Mouse (Mus musculus) liver, embryonic 11.5 days (tissue): Measurements from ENCODE around the gene Pitpnm2. TPM values are rescaled to one million over a fixed set of nuclear protein-coding genes. Genes with fewer than 3 reads are reported as not detected.

ENCODE experiments used
- ATAC-seq: fragments of 200-750 bp; cut with Nextera tagmentation; replicated peaks from 2 replicates; pipeline ENCODE4 v1.8.0; 2017; ENCODE audit warnings: moderate number of reproducible peaks, mild to moderate bottlenecking, moderate TSS enrichment, moderate library complexity; ENCODE audit not compliant: low FRiP score
- DNase-seq: peaks from one replicate; pipeline ENCODE4 v3.0.0-alpha.2; 2017; ENCODE audit warnings: low spot score
- H3K27ac ChIP-seq: fragments of 300-500 bp; sonication (generic); 2 replicates; pipeline ENCODE4 v1.5.1; 2014; ENCODE audit warnings: mild to moderate bottlenecking, low read depth, low read length, control low read depth
- H3K27me3 ChIP-seq: fragments of 300-500 bp; sonication (generic); replicated peaks from 2 replicates; pipeline ENCODE4 v1.6.1; 2014; ENCODE audit warnings: low read length, mixed read lengths; ENCODE audit not compliant: control insufficient read depth, insufficient read depth
- H3K36me3 ChIP-seq: fragments of 300-500 bp; sonication (generic); 2 replicates; pipeline ENCODE4 v1.6.1; 2014; ENCODE audit warnings: mild to moderate bottlenecking, low read length, moderate library complexity, mixed read lengths; ENCODE audit not compliant: control insufficient read depth, insufficient read depth
- H3K4me1 ChIP-seq: fragments of 300-500 bp; sonication (generic); replicated peaks from 2 replicates; pipeline ENCODE4 v1.6.1; 2014; ENCODE audit warnings: low read length, mixed read lengths; ENCODE audit not compliant: control insufficient read depth, insufficient read depth
- H3K4me2 ChIP-seq: fragments of 300-500 bp; sonication (generic); 2 replicates; pipeline ENCODE4 v1.6.1; 2014; ENCODE audit warnings: mild to moderate bottlenecking, control low read depth, moderate library complexity
- H3K4me3 ChIP-seq: fragments of 300-500 bp; sonication (generic); 2 replicates; pipeline ENCODE4 v1.5.1; 2014; ENCODE audit warnings: low read depth, low read length, control low read depth
- H3K9ac ChIP-seq: fragments of 300-500 bp; sonication (generic); 2 replicates; pipeline ENCODE4 v1.6.1; 2014; ENCODE audit warnings: low read depth, low read length, control low read depth
- H3K9me3 ChIP-seq: fragments of 300-500 bp; sonication (generic); 2 replicates; pipeline ENCODE4 v1.6.1; 2016; ENCODE audit warnings: low read length, inconsistent platforms, mixed read lengths; ENCODE audit not compliant: control insufficient read depth
- whole genome bisulfite sequencing: fragments of 180-500 bp; shearing (Covaris S2); extraction: QIAGEN DNeasy Blood & Tissue Kit; methylation state at CpG from one replicate; pipeline ENCODE4 v1.1.7; 2014; 5-methylcytosine and 5-hydroxymethylcytosine counted together
- polyA plus RNA-seq: library from polyadenylated mRNA; unstranded; fragments of >200 nt; fragmentation: Nextera tagmentation; extraction: Ambion mirVana; gene quantifications from 2 replicates; pipeline ENCODE4 v1.2.1, GENCODE M21; 2014

Gene Pitpnm2
- polyA plus RNA-seq, 1 experiment from 2014 or later = 5.9 TPM

DNA sequence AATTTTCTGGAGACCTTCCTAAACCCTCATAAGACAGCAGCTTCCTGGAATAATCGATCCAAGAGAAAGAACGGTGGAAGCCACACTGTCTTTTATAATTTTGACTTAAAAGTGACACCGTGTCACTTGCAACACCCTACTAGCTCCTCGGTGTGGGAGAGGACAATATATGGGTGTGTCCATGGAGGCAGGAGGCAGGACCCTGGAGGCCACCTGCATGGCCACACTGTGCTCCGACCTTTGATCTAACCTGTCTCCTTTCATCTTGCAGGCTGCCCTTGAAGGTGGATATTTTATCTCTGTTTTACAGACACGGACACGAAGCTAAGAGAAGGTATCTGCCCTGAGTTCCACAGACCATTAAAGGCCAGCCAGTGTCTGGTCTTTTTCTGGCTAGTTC, 51.1 kb downstream of the Pitpnm2 start:
- Histone ChIP-seq H3K36me3 (no peaks in the 10 kb centered on the region), H3K4me1 (peaks cover 58% of the 10 kb centered on the region), H3K27ac (no peak overlapping the region), H3K27me3 (no peaks in the 10 kb centered on the region), H3K4me3 (no peak overlapping the region), H3K9ac (no peak overlapping the region), H3K9me3 (no peaks in the 10 kb centered on the region), H3K4me2 (no peak overlapping the region)
- DNase-seq (no peak), ATAC-seq (no peak)
- 66% methylated on average over 7 of the region's 7 CpGs for WGBS

DNA sequence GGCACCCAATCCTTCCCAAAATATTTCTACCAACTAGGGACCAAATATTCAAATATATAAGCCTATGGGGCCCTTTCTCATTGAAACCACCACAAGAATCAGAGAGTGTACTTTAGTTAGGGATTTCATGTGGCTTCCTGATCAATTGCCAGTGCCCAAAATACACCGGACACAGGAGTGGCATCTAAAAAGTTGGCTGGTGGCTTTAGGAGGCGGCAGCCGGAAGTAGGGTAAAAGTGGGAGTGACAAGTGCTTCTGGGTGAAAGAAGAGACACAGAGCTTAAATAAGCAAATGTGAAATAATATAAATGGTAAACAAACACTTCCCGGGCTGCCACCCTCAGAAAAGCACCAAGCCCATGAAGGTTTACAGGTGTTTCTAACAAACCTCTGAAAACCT, 53.5 kb downstream of the Pitpnm2 start:
- H3K9me3 ChIP-seq = no peaks in the 10 kb centered on the region
- no peak overlapping the region for H3K9ac ChIP-seq
- no peak overlapping the region for H3K27ac ChIP-seq
- no peak for DNase-seq
- H3K4me3 ChIP-seq = no peak overlapping the region
- no peaks in the 10 kb centered on the region for H3K27me3 ChIP-seq
- H3K4me1 ChIP-seq = peaks cover 44% of the 10 kb centered on the region
- ATAC-seq = no peak
- no peaks in the 10 kb centered on the region for H3K36me3 ChIP-seq
- H3K4me2 ChIP-seq = no peak overlapping the region
- WGBS = 88% methylated on average over 4 of the region's 4 CpGs

DNA sequence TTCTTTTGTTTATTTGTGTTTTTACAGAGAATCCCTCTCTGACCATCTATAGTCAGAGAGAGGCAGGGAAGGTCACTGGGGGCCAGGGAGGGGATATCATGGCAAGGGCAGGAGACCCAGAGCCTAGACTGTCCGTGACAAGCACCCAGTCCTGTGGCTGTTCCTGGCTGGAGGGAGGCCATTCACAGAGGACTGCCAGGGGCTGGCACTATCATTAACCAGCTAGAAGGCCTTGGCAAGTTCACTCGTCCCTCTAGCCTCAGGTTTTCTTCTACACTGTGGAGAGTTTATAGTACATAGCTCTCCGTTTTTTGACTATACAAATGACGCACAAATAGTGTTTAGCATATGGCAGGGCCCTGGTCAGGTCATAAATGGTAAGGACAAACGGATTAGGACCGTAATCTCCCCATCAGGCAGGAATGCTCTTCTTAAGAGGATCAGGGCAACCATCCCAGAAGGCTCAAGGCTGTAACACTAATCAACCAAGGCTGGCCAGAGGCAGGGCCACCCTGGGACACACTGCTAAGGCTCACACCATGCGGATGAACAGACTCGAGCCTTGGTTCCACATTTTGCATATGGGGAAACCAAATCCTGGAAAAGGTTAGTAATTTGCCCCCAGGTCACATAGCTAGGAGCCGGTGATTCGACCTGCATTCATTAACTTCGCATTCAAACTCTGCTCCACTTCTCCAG, 55.0 kb downstream of the Pitpnm2 start:
- H3K4me3 ChIP-seq = no peak overlapping the region
- no peaks in the 10 kb centered on the region for H3K36me3 ChIP-seq
- H3K9me3 ChIP-seq = no peaks in the 10 kb centered on the region
- H3K4me1 ChIP-seq = peaks cover 41% of the 10 kb centered on the region
- no peak overlapping the region for H3K4me2 ChIP-seq
- 79% methylated on average over 11 of the region's 11 CpGs for WGBS
- no peak overlapping the region for H3K27ac ChIP-seq
- H3K27me3 ChIP-seq = no peaks in the 10 kb centered on the region
- DNase-seq (no peak), ATAC-seq (no peak)
- 0 out of 2 replicates have a peak overlapping the region, but pooled peaks have one; percentile 15 for H3K9ac ChIP-seq

DNA sequence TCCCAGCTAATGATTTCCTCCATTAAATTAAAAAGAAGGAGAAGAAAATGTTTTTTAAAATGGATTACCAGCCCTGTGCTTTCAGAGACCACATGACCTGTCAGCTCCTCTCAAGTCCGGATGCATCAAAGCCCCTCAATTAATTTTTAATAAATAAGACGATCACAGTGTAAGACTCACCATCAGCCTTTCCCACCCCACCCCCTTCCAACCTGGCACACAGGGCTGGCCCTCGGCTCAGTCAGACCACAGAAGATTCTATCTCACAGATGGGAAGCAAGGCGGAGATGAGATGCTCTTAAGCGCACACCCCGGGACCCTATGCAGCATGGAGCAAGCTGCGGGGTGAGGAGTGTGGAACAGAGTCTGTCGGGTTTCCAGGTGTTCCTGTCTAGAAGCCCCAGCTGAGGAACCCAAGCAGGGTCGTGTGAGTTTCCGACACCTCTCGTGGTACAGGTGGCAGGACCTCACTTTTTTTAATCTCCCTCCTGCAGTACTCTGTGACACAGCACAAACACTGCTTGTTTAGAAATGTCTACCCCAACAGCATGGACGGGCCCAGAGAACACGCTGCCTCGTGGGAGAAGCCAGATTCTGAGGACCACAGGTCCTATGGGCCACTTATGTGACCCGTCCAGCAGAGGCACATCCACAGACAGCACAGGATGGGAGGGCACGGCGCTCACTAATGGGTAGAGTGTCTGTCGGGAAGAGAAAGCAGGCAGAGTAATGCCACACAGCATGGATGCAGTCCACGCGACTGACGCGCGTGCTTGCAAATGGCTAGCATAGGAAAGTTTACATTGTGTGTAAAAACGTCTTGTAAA, 56.1 kb downstream of the Pitpnm2 start:
- DNase-seq (no peak), ATAC-seq (no peak)
- Histone ChIP-seq H3K36me3 (no peaks in the 10 kb centered on the region), H3K4me3 (no peak overlapping the region), H3K4me2 (no peak overlapping the region), H3K27me3 (no peaks in the 10 kb centered on the region), H3K27ac (no peak overlapping the region), H3K9ac (no peak overlapping the region), H3K4me1 (peaks cover 40% of the 10 kb centered on the region), H3K9me3 (no peaks in the 10 kb centered on the region)
- 79% methylated on average over 24 of the region's 24 CpGs for WGBS

DNA sequence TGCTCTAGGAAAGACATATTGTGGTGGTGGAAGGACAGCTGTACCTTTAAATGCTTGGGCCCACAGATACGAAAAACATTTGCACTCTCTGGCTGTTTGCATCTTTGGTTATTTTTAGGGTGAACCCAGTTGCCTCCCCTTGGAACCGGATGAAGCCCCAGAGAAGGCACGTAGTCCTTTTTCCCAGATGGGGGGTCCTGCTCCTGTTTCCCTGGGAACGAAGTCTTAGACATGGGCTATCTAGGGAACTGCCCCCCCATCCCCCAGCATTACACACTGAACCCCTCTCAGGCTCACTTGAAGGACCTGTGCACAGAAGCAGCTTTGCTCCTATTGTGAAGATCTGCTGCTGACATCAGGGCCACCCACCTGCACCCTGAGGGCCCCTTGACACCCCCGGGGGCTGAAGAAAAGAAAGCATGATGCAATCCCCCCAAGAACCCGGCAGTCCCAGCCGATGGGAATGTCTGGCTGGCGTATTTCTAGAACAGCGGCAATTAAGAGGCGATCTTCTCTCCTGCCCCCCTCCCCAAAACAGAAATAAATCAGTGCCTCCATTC, 56.8 kb downstream of the Pitpnm2 start:
- 77% methylated on average over 10 of the region's 10 CpGs for WGBS
- Histone ChIP-seq H3K4me2 (no peak overlapping the region), H3K9me3 (no peaks in the 10 kb centered on the region), H3K27ac (no peak overlapping the region), H3K9ac (no peak overlapping the region), H3K27me3 (no peaks in the 10 kb centered on the region), H3K4me3 (no peak overlapping the region), H3K36me3 (no peaks in the 10 kb centered on the region), H3K4me1 (peaks cover 41% of the 10 kb centered on the region)
- DNase-seq = no peak
- no peak for ATAC-seq

DNA sequence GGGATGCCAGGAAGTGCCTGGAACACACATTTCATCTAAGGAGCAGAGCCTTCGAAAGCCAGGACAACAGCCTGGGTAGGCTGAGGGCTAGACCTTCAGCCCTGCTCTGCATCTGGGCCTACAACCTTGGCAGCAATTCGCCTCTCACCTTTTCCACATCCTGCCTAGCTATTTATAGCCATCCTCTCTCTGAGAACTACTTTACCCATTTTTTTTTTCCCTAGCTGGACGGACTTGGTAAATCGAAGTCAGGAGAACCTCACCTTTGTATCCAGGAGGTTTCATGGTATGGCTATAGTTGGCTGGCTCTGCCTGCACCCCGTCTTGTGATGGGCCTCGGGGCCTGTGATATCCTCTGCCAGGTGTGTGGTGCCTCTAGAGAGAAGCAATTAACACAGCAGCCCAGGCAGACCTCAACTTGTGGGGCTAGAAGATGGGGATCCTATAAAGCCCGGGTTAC, 57.3 kb downstream of the Pitpnm2 start:
- Histone ChIP-seq H3K9ac (no peak overlapping the region), H3K4me3 (no peak overlapping the region), H3K4me2 (no peak overlapping the region), H3K4me1 (peaks cover 42% of the 10 kb centered on the region), H3K27me3 (no peaks in the 10 kb centered on the region), H3K27ac (no peak overlapping the region), H3K36me3 (no peaks in the 10 kb centered on the region), H3K9me3 (no peaks in the 10 kb centered on the region)
- ATAC-seq (no peak), DNase-seq (no peak)
- 88% methylated on average over 7 of the region's 7 CpGs for WGBS

DNA sequence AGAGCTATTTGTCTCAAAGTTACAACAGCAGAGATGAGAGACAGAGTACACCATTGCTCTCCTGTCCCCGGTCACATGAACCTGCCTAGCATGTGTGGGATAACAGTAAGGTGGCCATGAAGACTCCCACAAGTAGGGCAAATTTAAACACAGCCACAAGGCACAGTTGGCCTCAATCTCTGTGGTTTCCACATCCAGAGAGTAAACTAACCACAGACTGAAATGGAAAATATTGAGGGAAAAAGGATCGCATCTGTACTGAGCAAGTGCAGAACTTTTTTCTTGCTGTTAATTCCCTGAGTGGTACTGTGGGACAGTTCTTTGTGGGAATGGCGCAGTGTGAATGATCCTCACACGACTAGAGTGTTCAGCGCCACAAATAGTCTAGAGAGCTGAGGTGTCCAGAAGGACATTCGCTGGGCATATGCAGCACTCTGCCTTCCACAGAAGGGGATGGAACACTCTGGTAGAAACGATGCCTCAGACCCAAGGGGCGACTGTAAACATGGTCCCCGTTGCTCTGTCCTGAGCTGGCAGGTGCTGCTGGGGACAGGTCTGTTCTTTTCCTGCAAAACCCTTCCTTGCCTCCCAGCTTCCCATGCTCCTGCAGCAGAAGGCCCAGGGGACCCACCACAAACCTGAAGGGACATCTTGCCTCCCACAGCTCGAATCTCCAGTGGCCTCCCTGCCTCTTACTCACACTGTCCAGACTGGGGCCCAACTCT, 59.3 kb downstream of the Pitpnm2 start:
- H3K27ac ChIP-seq = no peak overlapping the region; the same call in 1 of the 2 replicates
- no peak overlapping the region for H3K9ac ChIP-seq

DNA sequence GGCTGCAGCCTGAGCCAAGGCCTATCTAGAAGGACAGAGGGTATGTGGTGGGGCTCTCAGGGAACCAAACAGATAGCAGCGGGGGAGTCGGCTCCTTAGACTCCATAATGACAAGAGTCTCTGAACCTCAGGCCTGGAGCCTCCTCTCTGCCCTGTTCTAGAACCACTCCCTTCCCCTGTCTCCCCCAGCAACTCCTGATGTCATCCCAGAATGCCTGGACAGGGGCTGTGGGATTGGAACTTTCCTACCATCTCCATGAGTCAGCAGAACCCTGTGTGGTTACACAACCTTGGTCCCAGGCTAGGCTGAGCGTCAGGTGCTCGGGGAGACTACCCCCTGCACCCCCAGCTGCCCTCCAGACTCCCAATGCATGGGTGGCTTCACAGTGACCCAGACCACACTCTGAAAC, 60.0 kb downstream of the Pitpnm2 start:
- WGBS = 58% methylated on average over 4 of the region's 4 CpGs
- H3K9ac ChIP-seq = peak overlapping the region; percentile 50; the same call in 1 of the 2 replicates
- H3K36me3 ChIP-seq = no peaks in the 10 kb centered on the region
- ATAC-seq (peak; percentile 76), DNase-seq (no peak)
- H3K27ac ChIP-seq = peak overlapping the region; percentile 79
- no peaks in the 10 kb centered on the region for H3K9me3 ChIP-seq
- H3K4me2 ChIP-seq = peak overlapping the region; percentile 34
- peaks cover 45% of the 10 kb centered on the region for H3K4me1 ChIP-seq
- H3K4me3 ChIP-seq = no peak overlapping the region
- no peaks in the 10 kb centered on the region for H3K27me3 ChIP-seq

More for the DNA sequence above, 59.3 kb downstream of the Pitpnm2 start:
- Histone ChIP-seq H3K4me2 (no peak overlapping the region), H3K36me3 (no peaks in the 10 kb centered on the region), H3K4me1 (peaks cover 45% of the 10 kb centered on the region), H3K4me3 (no peak overlapping the region), H3K27me3 (no peaks in the 10 kb centered on the region), H3K9me3 (no peaks in the 10 kb centered on the region)
- ATAC-seq = no peak
- 90% methylated on average over 10 of the region's 10 CpGs for WGBS
- no peak for DNase-seq
